Mouse (Mus musculus) myocyte (in vitro differentiated cells): ENCODE results near the gene Sfrp2. TPM values are rescaled to one million over a fixed set of nuclear protein-coding genes. Genes with fewer than 3 reads are reported as not detected.

Source experiments
- H3K27me3 ChIP-seq: one replicate; pipeline ENCODE4 v1.6.1; 2011; ENCODE audit not compliant: control insufficient read depth, insufficient read depth, insufficient read length
- H3K36me3 ChIP-seq: one replicate; pipeline ENCODE4 v1.6.1; 2011; ENCODE audit not compliant: control insufficient read depth, insufficient read depth
- H3K4me2 ChIP-seq: one replicate; pipeline ENCODE4 v1.6.1; 2011; ENCODE audit warnings: low read depth, control low read depth
- H3K4me3 ChIP-seq: one replicate; pipeline ENCODE4 v1.5.1; 2011; ENCODE audit warnings: mild to moderate bottlenecking, control low read depth, moderate library complexity
- H3K79me2 ChIP-seq: one replicate; pipeline ENCODE4 v1.6.1; 2011; ENCODE audit not compliant: control insufficient read depth, insufficient read depth
- H3ac ChIP-seq: one replicate; pipeline ENCODE4 v1.6.1; 2011; ENCODE audit not compliant: control insufficient read depth, insufficient read length
- CEBPB ChIP-seq: IDR thresholded peaks from 2 replicates; pipeline ENCODE4 v1.6.1; 2011; ENCODE audit warnings: mild to moderate bottlenecking, moderate library complexity; ENCODE audit not compliant: poor library complexity, insufficient read depth, severe bottlenecking
- E2F4 ChIP-seq: IDR thresholded peaks from one replicate; pipeline ENCODE4 v1.6.1; 2011; ENCODE audit warnings: mild to moderate bottlenecking, control low read depth, moderate library complexity; ENCODE audit not compliant: insufficient read depth
- MAX ChIP-seq: IDR thresholded peaks from one replicate; pipeline ENCODE4 v1.6.1; 2011; ENCODE audit warnings: low read depth, mild to moderate bottlenecking, control low read depth
- MYOD1 ChIP-seq, 3 experiments: IDR thresholded peaks; one replicate each; pipeline ENCODE4 v1.6.1; 2011; ENCODE audit warnings: control low read depth in 2 of 3, low read depth in 2 of 3, mild to moderate bottlenecking in 2 of 3, moderate library complexity in 1 of 3; ENCODE audit not compliant: insufficient read length in 2 of 3, control insufficient read depth in 1 of 3
- MYOG ChIP-seq, 3 experiments: IDR thresholded peaks; one replicate each; pipeline ENCODE4 v1.6.1; 2011; ENCODE audit warnings: control low read depth in 2 of 3, low read depth in 2 of 3, mild to moderate bottlenecking in 2 of 3; ENCODE audit not compliant: insufficient read length in 2 of 3, control insufficient read depth in 1 of 3, insufficient read depth in 1 of 3
- POLR2A ChIP-seq: IDR thresholded peaks from one replicate; pipeline ENCODE4 v1.6.1; 2011; ENCODE audit warnings: low read depth, mild to moderate bottlenecking, control low read depth, moderate library complexity; ENCODE audit not compliant: insufficient read length
- POLR2AphosphoS2 ChIP-seq: IDR thresholded peaks from one replicate; pipeline ENCODE4 v1.6.1; 2011; ENCODE audit warnings: low read depth, control low read depth; ENCODE audit not compliant: insufficient read length
- REST ChIP-seq: IDR thresholded peaks from one replicate; pipeline ENCODE4 v1.6.1; 2011; ENCODE audit warnings: mild to moderate bottlenecking, control low read depth, moderate library complexity; ENCODE audit not compliant: insufficient read depth, insufficient read length
- SRF ChIP-seq: IDR thresholded peaks from one replicate; pipeline ENCODE4 v1.6.1; 2011; ENCODE audit warnings: low read depth; ENCODE audit not compliant: control insufficient read depth, insufficient read length
- TCF12 ChIP-seq: IDR thresholded peaks from one replicate; pipeline ENCODE4 v1.6.1; 2011; ENCODE audit warnings: mild to moderate bottlenecking, control low read depth; ENCODE audit not compliant: poor library complexity, insufficient read depth, severe bottlenecking
- TCF3 ChIP-seq: IDR thresholded peaks from one replicate; pipeline ENCODE4 v1.6.1; 2011; ENCODE audit warnings: low read depth, control low read depth; ENCODE audit not compliant: insufficient read length
- USF1 ChIP-seq: IDR thresholded peaks from one replicate; pipeline ENCODE4 v1.6.1; 2011; ENCODE audit warnings: low read depth, mild to moderate bottlenecking, control low read depth, moderate library complexity
- polyA plus RNA-seq: library from polyadenylated mRNA; unstranded; fragments of >200 nt; fragmentation: generic; extraction: Trizol; gene quantifications from one replicate; pipeline ENCODE4 v1.2.1, GENCODE M21; 2012; ENCODE audit warnings: missing spikeins

Gene Sfrp2
- polyA plus RNA-seq, 1 experiment, result 0.05 TPM

DNA sequence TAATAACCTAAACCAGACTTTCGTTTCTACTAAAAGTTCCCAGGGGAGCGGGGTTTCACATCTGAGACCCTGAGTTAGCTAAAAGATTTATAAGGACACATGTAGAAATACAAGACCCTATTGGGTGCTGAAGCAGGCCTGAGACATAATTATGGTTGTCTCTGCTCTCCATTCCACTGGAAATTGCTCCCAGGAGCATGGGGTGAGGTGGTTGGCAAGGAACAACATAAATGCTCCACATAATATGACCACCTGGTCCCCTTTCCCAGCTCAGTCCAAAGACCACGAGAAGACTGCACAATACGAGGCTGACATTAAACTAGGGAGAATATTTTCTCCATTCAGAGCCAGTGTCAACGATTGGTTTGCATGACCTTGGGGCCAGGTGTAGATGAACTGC, 18.2 kb upstream of the Sfrp2 start:
- Histone ChIP-seq H3ac (no peak overlapping the region), H3K4me2 (no peak overlapping the region), H3K27me3 (no peaks in the 10 kb centered on the region), H3K79me2 (no peaks in the 10 kb centered on the region), H3K4me3 (no peak overlapping the region), H3K36me3 (no peaks in the 10 kb centered on the region)
- no peak for TF ChIP-seq USF1
- no peak for TF ChIP-seq MYOD1 (IDR thresholded peaks at IDR 0.05; ENCODE audit: control insufficient read depth in 1 of 3, insufficient read length in 2 of 3, low read depth in 2 of 3)
- TF ChIP-seq SRF, result no peak
- no peak for TF ChIP-seq POLR2AphosphoS2
- no peak for TF ChIP-seq TCF3
- TF ChIP-seq POLR2A, result no peak
- TF ChIP-seq CEBPB, result no peak
- TF ChIP-seq MYOG (IDR thresholded peaks at IDR 0.05; ENCODE audit: control insufficient read depth in 1 of 3, insufficient read depth in 1 of 3, insufficient read length in 2 of 3, low read depth in 2 of 3), result no peak
- TF ChIP-seq E2F4, result no peak
- no peak for TF ChIP-seq REST
- no peak for TF ChIP-seq TCF12

DNA sequence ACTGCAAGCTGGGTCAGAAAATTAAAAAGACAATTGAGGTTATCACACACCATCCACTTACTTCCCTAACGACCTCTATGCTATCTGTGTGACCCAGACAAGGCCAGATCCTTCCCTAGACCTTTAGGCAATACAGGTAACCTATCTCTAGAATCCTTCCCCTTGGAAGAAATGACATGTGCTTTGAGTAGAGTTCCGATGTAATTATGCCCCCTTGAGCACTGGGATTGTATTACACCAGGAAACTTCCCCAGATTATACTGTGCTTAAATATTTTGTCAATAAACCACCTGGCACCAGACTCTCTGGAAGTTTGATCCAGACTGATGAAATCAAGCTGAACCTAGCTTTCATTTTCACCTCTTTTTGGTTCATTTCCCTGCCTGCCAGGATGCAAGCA, 14.5 kb upstream of the Sfrp2 start:
- Histone ChIP-seq H3K4me2 (no peak overlapping the region), H3ac (no peak overlapping the region), H3K79me2 (no peaks in the 10 kb centered on the region), H3K36me3 (no peaks in the 10 kb centered on the region), H3K27me3 (no peaks in the 10 kb centered on the region), H3K4me3 (no peak overlapping the region)
- TF ChIP-seq TCF12 (no peak), MYOD1 (IDR thresholded peaks at IDR 0.05; ENCODE audit: control insufficient read depth in 1 of 3, insufficient read length in 2 of 3, low read depth in 2 of 3) (no peak)

DNA sequence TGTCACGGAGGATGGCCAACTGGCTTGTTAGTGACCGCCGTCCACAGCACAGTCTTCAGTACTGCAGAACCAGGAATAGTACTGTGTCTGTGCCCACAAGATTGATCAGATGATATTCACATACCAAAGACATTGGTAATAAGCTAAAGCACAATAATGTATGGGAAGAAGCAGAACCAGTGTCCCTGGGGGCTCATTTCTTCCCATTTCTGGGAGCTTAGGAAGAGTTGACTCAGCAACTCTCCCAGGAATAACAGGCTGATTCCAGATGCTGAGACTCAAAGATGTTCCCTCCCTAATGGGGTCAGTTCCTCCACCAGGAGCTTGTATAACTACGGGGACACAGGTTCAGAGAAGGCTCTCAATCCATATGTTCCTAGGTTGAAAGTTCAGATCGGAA, 13.9 kb upstream of the Sfrp2 start:
- Histone ChIP-seq H3K4me3 (no peak overlapping the region), H3K27me3 (no peaks in the 10 kb centered on the region), H3K79me2 (no peaks in the 10 kb centered on the region), H3ac (no peak overlapping the region), H3K36me3 (no peaks in the 10 kb centered on the region), H3K4me2 (no peak overlapping the region)
- no peak for TF ChIP-seq CEBPB
- TF ChIP-seq E2F4, result no peak
- no peak for TF ChIP-seq SRF
- no peak for TF ChIP-seq MAX
- TF ChIP-seq USF1, result no peak
- TF ChIP-seq MYOD1 (IDR thresholded peaks at IDR 0.05; ENCODE audit: control insufficient read depth in 1 of 3, insufficient read length in 2 of 3, low read depth in 2 of 3), result no peak
- TF ChIP-seq REST, result no peak
- no peak for TF ChIP-seq TCF12
- no peak for TF ChIP-seq TCF3
- TF ChIP-seq MYOG (IDR thresholded peaks at IDR 0.05; ENCODE audit: control insufficient read depth in 1 of 3, insufficient read depth in 1 of 3, insufficient read length in 2 of 3, low read depth in 2 of 3), result no peak
- TF ChIP-seq POLR2A, result no peak
- no peak for TF ChIP-seq POLR2AphosphoS2

DNA sequence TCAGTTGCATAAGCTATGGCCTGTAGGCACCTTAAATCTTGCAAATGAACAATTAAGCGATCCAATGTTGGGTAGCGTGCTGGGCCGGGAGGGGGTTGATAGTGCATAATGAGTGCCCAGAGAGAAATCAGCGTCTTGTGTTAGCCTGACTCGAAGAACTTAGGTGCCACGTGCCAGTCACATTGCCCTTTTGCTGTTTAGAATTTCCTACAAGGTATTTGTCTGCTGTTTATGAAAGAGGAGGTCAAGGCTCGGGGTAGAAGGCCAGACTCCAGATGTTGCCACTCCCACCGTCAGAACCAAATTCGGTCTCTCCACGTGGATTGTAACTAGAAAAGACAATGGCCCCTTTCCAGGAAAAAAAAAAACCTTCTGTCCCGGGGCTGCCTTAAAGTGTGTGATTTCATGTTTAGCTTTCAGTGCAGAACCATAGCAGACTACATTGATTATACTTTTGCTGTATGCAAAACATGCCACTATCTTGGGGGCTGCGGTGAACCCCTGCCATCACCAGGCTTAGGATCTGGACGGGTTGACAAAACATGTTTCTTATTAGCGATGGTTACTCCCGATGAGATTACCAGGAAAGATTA, 11.0 kb upstream of the Sfrp2 start:
- H3ac ChIP-seq, result no peak overlapping the region
- no peaks in the 10 kb centered on the region for H3K36me3 ChIP-seq
- no peak overlapping the region for H3K4me3 ChIP-seq
- no peaks in the 10 kb centered on the region for H3K27me3 ChIP-seq
- no peak overlapping the region for H3K4me2 ChIP-seq
- no peak for TF ChIP-seq TCF3
- TF ChIP-seq USF1, result no peak
- TF ChIP-seq REST, result no peak
- TF ChIP-seq POLR2A, result no peak
- no peak for TF ChIP-seq E2F4
- no peak for TF ChIP-seq POLR2AphosphoS2
- TF ChIP-seq CEBPB, result no peak
- no peak for TF ChIP-seq SRF
- TF ChIP-seq MAX, result no peak
- TF ChIP-seq TCF12, result no peak
- no peak for TF ChIP-seq MYOD1 (IDR thresholded peaks at IDR 0.05; ENCODE audit: control insufficient read depth in 1 of 3, insufficient read length in 2 of 3, low read depth in 2 of 3)
- TF ChIP-seq MYOG (IDR thresholded peaks at IDR 0.05; ENCODE audit: control insufficient read depth in 1 of 3, insufficient read depth in 1 of 3, insufficient read length in 2 of 3, low read depth in 2 of 3), result no peak
- H3K79me2 ChIP-seq, result no peaks in the 10 kb centered on the region

DNA sequence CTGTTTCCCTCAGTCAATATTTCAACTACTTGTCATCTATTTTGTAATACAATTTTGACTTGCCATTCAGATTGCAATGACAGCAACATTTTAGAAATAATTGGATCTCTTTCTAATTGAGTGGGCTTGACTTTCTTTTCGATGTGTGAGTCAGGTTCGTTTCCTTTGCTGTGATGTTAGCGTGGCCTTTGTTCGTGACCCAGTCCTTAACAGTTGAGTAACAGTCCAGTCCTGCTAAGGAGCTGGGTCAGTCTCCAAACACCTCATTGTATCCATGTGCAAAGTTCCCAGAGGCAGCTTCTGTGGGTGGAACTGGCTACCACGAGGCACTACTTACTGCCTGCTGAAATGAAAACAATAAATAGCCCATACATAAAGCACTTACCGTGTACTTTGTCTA, 10.5 kb upstream of the Sfrp2 start:
- Histone ChIP-seq H3K4me2 (no peak overlapping the region), H3K27me3 (no peaks in the 10 kb centered on the region), H3ac (no peak overlapping the region), H3K79me2 (no peaks in the 10 kb centered on the region), H3K4me3 (no peak overlapping the region), H3K36me3 (no peaks in the 10 kb centered on the region)
- TF ChIP-seq TCF3, result no peak
- no peak for TF ChIP-seq MYOD1 (IDR thresholded peaks at IDR 0.05; ENCODE audit: control insufficient read depth in 1 of 3, insufficient read length in 2 of 3, low read depth in 2 of 3)
- no peak for TF ChIP-seq POLR2AphosphoS2
- TF ChIP-seq CEBPB, result no peak
- no peak for TF ChIP-seq E2F4
- TF ChIP-seq MAX, result no peak
- TF ChIP-seq POLR2A, result no peak
- TF ChIP-seq TCF12, result no peak
- no peak for TF ChIP-seq REST
- TF ChIP-seq MYOG (IDR thresholded peaks at IDR 0.05; ENCODE audit: control insufficient read depth in 1 of 3, insufficient read depth in 1 of 3, insufficient read length in 2 of 3, low read depth in 2 of 3), result no peak
